Mouse (Mus musculus): Measurements from ENCODE around the gene Kcnt2. TPM values are rescaled to one million over a fixed set of nuclear protein-coding genes. Genes with fewer than 3 reads are reported as not detected.

Kcnt2 gene
- polyA plus RNA-seq, 1 experiment from 2014 or later = 1.3 TPM

GRCm38 (mm10) chr1:140267288-140267687 lies 21.3 kb downstream of the Kcnt2 start:
- 51% methylated on average over 2 of the region's 2 CpGs for WGBS
- no peak for ATAC-seq (ENCODE audit: insufficient number of reproducible peaks, low FRiP score, low TSS enrichment, low read depth)
- Histone ChIP-seq H3K4me1 (ENCODE audit: control insufficient read depth, insufficient read depth, low read length) (no peaks in the 10 kb centered on the region), H3K4me3 (ENCODE audit: low read depth, low read length) (no peak overlapping the region), H3K36me3 (ENCODE audit: control insufficient read depth, insufficient read depth, low read length) (no peaks in the 10 kb centered on the region), H3K27me3 (ENCODE audit: control insufficient read depth, insufficient read depth, low read length) (no peaks in the 10 kb centered on the region), H3K4me2 (ENCODE audit: low read depth, severe bottlenecking) (no peak overlapping the region), H3K9ac (ENCODE audit: low read length) (no peak overlapping the region), H3K27ac (replicated peaks; ENCODE audit: low read depth, low read length) (no peak overlapping the region), H3K9me3 (ENCODE audit: control insufficient read depth, low read length) (no peaks in the 10 kb centered on the region)
- no peak for DNase-seq (ENCODE audit: low spot score)

GRCm38 (mm10) chr1:140273624-140274023 lies 27.7 kb downstream of the Kcnt2 start:
- Histone ChIP-seq H3K27ac (replicated peaks; ENCODE audit: low read depth, low read length) (no peak overlapping the region), H3K27me3 (ENCODE audit: control insufficient read depth, insufficient read depth, low read length) (no peaks in the 10 kb centered on the region), H3K9me3 (ENCODE audit: control insufficient read depth, low read length) (no peaks in the 10 kb centered on the region), H3K4me1 (ENCODE audit: control insufficient read depth, insufficient read depth, low read length) (no peaks in the 10 kb centered on the region), H3K9ac (ENCODE audit: low read length) (no peak overlapping the region), H3K36me3 (ENCODE audit: control insufficient read depth, insufficient read depth, low read length) (no peaks in the 10 kb centered on the region), H3K4me3 (ENCODE audit: low read depth, low read length) (no peak overlapping the region), H3K4me2 (ENCODE audit: low read depth, severe bottlenecking) (no peak overlapping the region)
- no peak for DNase-seq (ENCODE audit: low spot score)
- no peak for ATAC-seq (ENCODE audit: insufficient number of reproducible peaks, low FRiP score, low TSS enrichment, low read depth)
- WGBS = 83% methylated on average over 3 of the region's 3 CpGs

GRCm38 (mm10) chr1:140275813-140276212 lies 29.9 kb downstream of the Kcnt2 start:
- no peaks in the 10 kb centered on the region for H3K36me3 ChIP-seq (ENCODE audit: control insufficient read depth, insufficient read depth, low read length)
- no peaks in the 10 kb centered on the region for H3K27me3 ChIP-seq (ENCODE audit: control insufficient read depth, insufficient read depth, low read length)
- ATAC-seq (ENCODE audit: insufficient number of reproducible peaks, low FRiP score, low TSS enrichment, low read depth) = no peak
- no peak overlapping the region for H3K4me2 ChIP-seq (ENCODE audit: low read depth, severe bottlenecking)
- no peak overlapping the region for H3K4me3 ChIP-seq (ENCODE audit: low read depth, low read length)
- no peaks in the 10 kb centered on the region for H3K9me3 ChIP-seq (ENCODE audit: control insufficient read depth, low read length)
- no peak overlapping the region for H3K27ac ChIP-seq (replicated peaks; ENCODE audit: low read depth, low read length)
- H3K4me1 ChIP-seq (ENCODE audit: control insufficient read depth, insufficient read depth, low read length) = no peaks in the 10 kb centered on the region
- no peak for DNase-seq (ENCODE audit: low spot score)
- no peak overlapping the region for H3K9ac ChIP-seq (ENCODE audit: low read length)

- no peak overlapping the region for H3K27ac ChIP-seq (replicated peaks; ENCODE audit: low read depth, low read length)
- H3K9me3 ChIP-seq (ENCODE audit: control insufficient read depth, low read length) = no peaks in the 10 kb centered on the region
- DNase-seq (ENCODE audit: low spot score) = no peak
- 84% methylated on average over 3 of the region's 3 CpGs for WGBS
- no peak overlapping the region for H3K4me2 ChIP-seq (ENCODE audit: low read depth, severe bottlenecking)
- no peak overlapping the region for H3K9ac ChIP-seq (ENCODE audit: low read length)
- no peak for ATAC-seq (ENCODE audit: insufficient number of reproducible peaks, low FRiP score, low TSS enrichment, low read depth)
- H3K4me1 ChIP-seq (ENCODE audit: control insufficient read depth, insufficient read depth, low read length) = no peaks in the 10 kb centered on the region
- no peak overlapping the region for H3K4me3 ChIP-seq (ENCODE audit: low read depth, low read length)
- H3K36me3 ChIP-seq (ENCODE audit: control insufficient read depth, insufficient read depth, low read length) = no peaks in the 10 kb centered on the region
- H3K27me3 ChIP-seq (ENCODE audit: control insufficient read depth, insufficient read depth, low read length) = no peaks in the 10 kb centered on the region
Observed at GRCm38 (mm10) chr1:140293140-140293539, 47.2 kb downstream of the Kcnt2 start.

GRCm38 (mm10) chr1:140295482-140295881 lies 49.5 kb downstream of the Kcnt2 start:
- Histone ChIP-seq H3K27me3 (ENCODE audit: control insufficient read depth, insufficient read depth, low read length) (no peaks in the 10 kb centered on the region), H3K4me1 (ENCODE audit: control insufficient read depth, insufficient read depth, low read length) (no peaks in the 10 kb centered on the region), H3K9me3 (ENCODE audit: control insufficient read depth, low read length) (no peaks in the 10 kb centered on the region), H3K4me3 (ENCODE audit: low read depth, low read length) (no peak overlapping the region), H3K36me3 (ENCODE audit: control insufficient read depth, insufficient read depth, low read length) (no peaks in the 10 kb centered on the region), H3K4me2 (ENCODE audit: low read depth, severe bottlenecking) (no peak overlapping the region), H3K27ac (replicated peaks; ENCODE audit: low read depth, low read length) (no peak overlapping the region), H3K9ac (ENCODE audit: low read length) (no peak overlapping the region)
- DNase-seq (ENCODE audit: low spot score) (no peak), ATAC-seq (ENCODE audit: insufficient number of reproducible peaks, low FRiP score, low TSS enrichment, low read depth) (no peak)

- no peaks in the 10 kb centered on the region for H3K27me3 ChIP-seq (ENCODE audit: control insufficient read depth, insufficient read depth, low read length)
- no peaks in the 10 kb centered on the region for H3K9me3 ChIP-seq (ENCODE audit: control insufficient read depth, low read length)
- no peak overlapping the region for H3K9ac ChIP-seq (ENCODE audit: low read length)
- WGBS = 89% methylated on average over 1 of the region's 1 CpGs
- DNase-seq (ENCODE audit: low spot score) = no peak
- no peak overlapping the region for H3K4me3 ChIP-seq (ENCODE audit: low read depth, low read length)
- ATAC-seq (ENCODE audit: insufficient number of reproducible peaks, low FRiP score, low TSS enrichment, low read depth) = no peak
- no peaks in the 10 kb centered on the region for H3K36me3 ChIP-seq (ENCODE audit: control insufficient read depth, insufficient read depth, low read length)
- H3K4me1 ChIP-seq (ENCODE audit: control insufficient read depth, insufficient read depth, low read length) = no peaks in the 10 kb centered on the region
- no peak overlapping the region for H3K27ac ChIP-seq (replicated peaks; ENCODE audit: low read depth, low read length)
- no peak overlapping the region for H3K4me2 ChIP-seq (ENCODE audit: low read depth, severe bottlenecking)
Observed at GRCm38 (mm10) chr1:140304244-140304643, 58.3 kb downstream of the Kcnt2 start.

GRCm38 (mm10) chr1:140305344-140305743 lies 59.4 kb downstream of the Kcnt2 start:
- no peaks in the 10 kb centered on the region for H3K4me1 ChIP-seq (ENCODE audit: control insufficient read depth, insufficient read depth, low read length)
- no peak overlapping the region for H3K9ac ChIP-seq (ENCODE audit: low read length)
- no peak for ATAC-seq (ENCODE audit: insufficient number of reproducible peaks, low FRiP score, low TSS enrichment, low read depth)

GRCm38 (mm10) chr1:140306339-140306738 lies 60.4 kb downstream of the Kcnt2 start:
- H3K27ac ChIP-seq (replicated peaks; ENCODE audit: low read depth, low read length) = no peak overlapping the region
- H3K9ac ChIP-seq (ENCODE audit: low read length) = no peak overlapping the region
- DNase-seq (ENCODE audit: low spot score) = no peak
- ATAC-seq (ENCODE audit: insufficient number of reproducible peaks, low FRiP score, low TSS enrichment, low read depth) = no peak
- WGBS = 63% methylated on average over 2 of the region's 2 CpGs
- no peaks in the 10 kb centered on the region for H3K9me3 ChIP-seq (ENCODE audit: control insufficient read depth, low read length)
- no peak overlapping the region for H3K4me2 ChIP-seq (ENCODE audit: low read depth, severe bottlenecking)
- H3K4me3 ChIP-seq (ENCODE audit: low read depth, low read length) = no peak overlapping the region
- H3K27me3 ChIP-seq (ENCODE audit: control insufficient read depth, insufficient read depth, low read length) = no peaks in the 10 kb centered on the region
- H3K36me3 ChIP-seq (ENCODE audit: control insufficient read depth, insufficient read depth, low read length) = no peaks in the 10 kb centered on the region
- H3K4me1 ChIP-seq (ENCODE audit: control insufficient read depth, insufficient read depth, low read length) = no peaks in the 10 kb centered on the region

More at GRCm38 (mm10) chr1:140305344-140305743, 59.4 kb downstream of the Kcnt2 start:
- Histone ChIP-seq H3K27me3 (ENCODE audit: control insufficient read depth, insufficient read depth, low read length) (no peaks in the 10 kb centered on the region), H3K27ac (replicated peaks; ENCODE audit: low read depth, low read length) (no peak overlapping the region), H3K9me3 (ENCODE audit: control insufficient read depth, low read length) (no peaks in the 10 kb centered on the region), H3K4me3 (ENCODE audit: low read depth, low read length) (no peak overlapping the region), H3K4me2 (ENCODE audit: low read depth, severe bottlenecking) (no peak overlapping the region), H3K36me3 (ENCODE audit: control insufficient read depth, insufficient read depth, low read length) (no peaks in the 10 kb centered on the region)
- no peak for DNase-seq (ENCODE audit: low spot score)

GRCm38 (mm10) chr1:140310739-140311138 lies 64.8 kb downstream of the Kcnt2 start:
- 96% methylated on average over 2 of the region's 2 CpGs for WGBS
- Histone ChIP-seq H3K4me1 (ENCODE audit: control insufficient read depth, insufficient read depth, low read length) (no peaks in the 10 kb centered on the region), H3K36me3 (ENCODE audit: control insufficient read depth, insufficient read depth, low read length) (no peaks in the 10 kb centered on the region), H3K9ac (ENCODE audit: low read length) (no peak overlapping the region), H3K27me3 (ENCODE audit: control insufficient read depth, insufficient read depth, low read length) (no peaks in the 10 kb centered on the region), H3K27ac (replicated peaks; ENCODE audit: low read depth, low read length) (no peak overlapping the region), H3K4me2 (ENCODE audit: low read depth, severe bottlenecking) (no peak overlapping the region), H3K9me3 (ENCODE audit: control insufficient read depth, low read length) (no peaks in the 10 kb centered on the region), H3K4me3 (ENCODE audit: low read depth, low read length) (no peak overlapping the region)
- ATAC-seq (ENCODE audit: insufficient number of reproducible peaks, low FRiP score, low TSS enrichment, low read depth) = no peak
- no peak for DNase-seq (ENCODE audit: low spot score)

Measured in limb, embryonic 11.5 days (tissue).